Mouse (Mus musculus): ENCODE results near the gene Siah1b.
A peak's percentile ranks its signal among the peaks of the same experiment; 100 is the strongest.

Siah1b gene

DNA sequence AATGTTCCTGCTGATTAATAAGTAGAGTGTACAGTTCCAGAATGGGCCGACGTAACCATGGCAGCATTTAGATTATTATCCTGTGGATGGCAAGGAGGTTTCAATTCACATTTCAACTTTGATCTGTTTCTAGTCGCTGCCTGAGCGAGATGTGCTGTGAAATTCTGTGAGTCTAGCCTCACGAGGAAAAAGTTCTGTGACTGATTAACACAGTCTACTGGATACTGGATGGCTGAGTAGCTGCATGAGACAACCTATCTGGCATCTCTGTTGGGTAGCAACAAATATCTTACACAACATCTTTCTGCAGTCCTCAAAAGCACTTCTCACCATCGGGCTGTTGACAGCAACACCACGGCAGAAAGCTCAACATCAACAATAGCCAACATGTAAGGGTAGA, 43.8 kb downstream of the Siah1b start:
- DNase-seq (ENCODE audit: low read depth, low spot score): no peak

DNA sequence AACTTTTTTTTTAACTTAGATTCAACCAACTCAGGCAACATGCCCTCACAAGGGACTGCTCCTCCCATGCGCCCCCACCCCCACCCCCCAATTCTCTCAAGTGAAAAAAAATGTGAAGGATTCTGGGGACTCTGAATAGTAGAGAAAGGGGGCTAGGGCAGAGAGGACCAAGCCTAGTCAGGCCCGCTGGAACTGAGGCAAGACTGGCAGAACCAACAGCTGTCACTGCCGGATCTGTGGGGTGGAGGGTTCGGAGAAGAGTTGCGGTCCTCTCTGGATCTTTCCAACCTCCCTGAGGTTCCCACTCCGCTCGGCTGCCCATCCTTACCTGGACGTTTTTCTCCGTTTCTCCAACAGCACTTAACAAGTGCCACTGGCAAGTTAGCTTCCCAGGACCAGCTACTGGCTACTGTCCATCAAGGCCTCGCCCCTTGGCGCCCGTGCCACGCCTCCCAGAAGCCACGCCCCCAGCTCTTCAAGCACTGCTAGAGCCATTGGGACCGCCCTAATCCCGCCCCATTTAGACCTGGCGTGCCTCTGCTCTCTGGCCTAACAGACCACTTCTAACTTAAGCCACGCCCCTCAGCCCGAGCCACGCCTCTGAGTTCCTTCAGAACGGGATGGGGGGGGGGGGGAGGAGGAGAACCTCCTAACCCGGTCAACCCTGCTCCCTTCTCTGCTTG, 48.5 kb downstream of the Siah1b start, which contains the start of gene Car5b:
TSS of gene Car5b (minus strand) at position 391 of the 683 bp plus-strand sequence.
- peak; percentile 78 for DNase-seq (ENCODE audit: low read depth, low spot score)

Measured in embryo, embryonic 11.5 days (tissue).